Mouse (Mus musculus) neural tube, embryonic 12.5 days (tissue): ENCODE results near the gene Eif4e2. TPM values are rescaled to one million over a fixed set of nuclear protein-coding genes. Genes with fewer than 3 reads are reported as not detected.

Experiments used
- ATAC-seq: fragments of 200-750 bp; cut with Nextera tagmentation; 2 replicates; pipeline ENCODE4 v1.8.0; 2017; ENCODE audit warnings: low read depth, mild to moderate bottlenecking, moderate TSS enrichment, moderate library complexity; ENCODE audit not compliant: low FRiP score
- H3K27ac ChIP-seq: fragments of 300-500 bp; sonication (generic); 2 replicates; pipeline ENCODE4 v1.5.1; 2016
- H3K27me3 ChIP-seq: fragments of 300-500 bp; sonication (generic); replicated peaks from 2 replicates; pipeline ENCODE4 v1.6.1; 2016; ENCODE audit warnings: mild to moderate bottlenecking
- H3K36me3 ChIP-seq: fragments of 300-500 bp; sonication (generic); 2 replicates; pipeline ENCODE4 v1.6.1; 2016; ENCODE audit warnings: mild to moderate bottlenecking
- H3K4me1 ChIP-seq: fragments of 300-500 bp; sonication (generic); 2 replicates; pipeline ENCODE4 v1.6.1; 2016
- H3K4me2 ChIP-seq: fragments of 300-500 bp; sonication (generic); replicated peaks from 2 replicates; pipeline ENCODE4 v1.6.1; 2016; ENCODE audit warnings: mild to moderate bottlenecking
- H3K4me3 ChIP-seq: fragments of 300-500 bp; sonication (generic); 2 replicates; pipeline ENCODE4 v1.5.1; 2016
- H3K9ac ChIP-seq: fragments of 300-500 bp; sonication (generic); 2 replicates; pipeline ENCODE4 v1.6.1; 2016; ENCODE audit warnings: mild to moderate bottlenecking
- H3K9me3 ChIP-seq: fragments of 300-500 bp; sonication (generic); 2 replicates; pipeline ENCODE4 v1.6.1; 2016; ENCODE audit warnings: mild to moderate bottlenecking
- WGBS: fragments of 180-500 bp; shearing (Covaris S2); methylation state at CpG from one replicate; pipeline ENCODE4 v1.1.7; 2016; 5-methylcytosine and 5-hydroxymethylcytosine counted together
- polyA plus RNA-seq: library from polyadenylated mRNA; unstranded; fragments of >200 nt; fragmentation: Nextera tagmentation; extraction: Ambion mirVana; gene quantifications from 2 replicates; pipeline ENCODE4 v1.2.1, GENCODE M21; 2016

Gene Eif4e2
- polyA plus RNA-seq, 1 experiment from 2014 or later = 150 TPM

DNA sequence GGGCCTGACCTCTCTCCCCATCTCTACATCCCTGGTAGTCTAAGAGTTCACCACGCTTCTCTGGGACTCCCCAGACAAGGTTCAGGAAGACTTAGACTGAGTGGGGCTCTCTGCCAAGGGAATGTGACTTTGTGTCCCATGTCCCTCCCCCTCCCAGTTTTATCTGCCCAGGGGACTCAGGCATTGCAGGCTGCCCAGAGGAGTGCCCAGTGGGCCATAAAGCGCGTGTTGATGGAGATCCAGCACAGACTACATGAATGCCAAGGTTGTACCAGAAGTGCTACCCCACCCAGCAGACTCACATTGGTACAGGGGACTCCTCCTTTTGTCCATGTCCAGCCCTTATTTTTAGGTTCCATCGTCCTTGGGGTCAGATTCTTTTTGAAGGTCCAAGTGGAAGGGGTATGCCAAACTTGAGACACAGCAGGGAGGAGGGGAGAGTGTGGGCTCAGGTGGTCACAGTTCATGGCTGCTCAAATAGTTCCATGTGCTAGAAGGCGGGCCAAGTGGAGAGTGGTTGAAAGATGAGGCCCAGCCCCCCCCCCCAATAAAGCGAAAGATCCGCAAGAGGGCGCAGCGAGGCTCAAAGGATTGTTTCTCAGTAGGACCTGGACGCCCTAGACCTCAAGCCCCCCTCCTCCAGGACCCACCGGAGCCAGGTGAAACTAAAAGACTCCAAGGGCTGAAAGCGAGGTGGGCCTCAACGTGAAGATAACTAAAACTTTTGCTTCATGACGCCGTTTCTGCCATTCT, 29.5 kb upstream of the Eif4e2 start:
- Histone ChIP-seq H3K4me1 (peaks cover 17% of the 10 kb centered on the region), H3K27ac (no peak overlapping the region), H3K9me3 (no peaks in the 10 kb centered on the region), H3K9ac (no peak overlapping the region), H3K4me3 (no peak overlapping the region), H3K36me3 (no peaks in the 10 kb centered on the region), H3K4me2 (peak overlapping the region; percentile 46), H3K27me3 (peaks cover 64% of the 10 kb centered on the region)
- WGBS = 33% methylated on average over 15 of the region's 15 CpGs
- ATAC-seq = no peak

DNA sequence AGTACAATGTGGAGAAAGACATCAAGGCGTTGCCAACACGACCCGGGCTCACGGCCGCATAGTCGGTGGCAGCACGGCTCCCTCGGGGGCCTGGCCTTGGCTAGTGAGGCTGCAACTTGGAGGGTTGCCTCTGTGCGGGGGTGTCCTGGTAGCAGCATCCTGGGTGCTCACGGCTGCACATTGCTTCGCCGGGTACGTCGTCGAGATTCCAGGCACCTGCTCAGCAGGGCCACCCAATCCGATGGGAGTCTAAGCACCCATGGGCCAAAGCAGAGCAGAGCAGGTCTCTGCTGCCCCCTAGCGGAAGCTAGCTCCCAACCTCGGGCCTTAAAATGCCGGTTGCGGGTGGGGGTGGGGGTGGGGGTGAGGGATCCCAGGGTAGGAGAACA, 29.0 kb upstream of the Eif4e2 start:
- 11% methylated on average over 20 of the region's 20 CpGs for WGBS
- H3K27ac ChIP-seq = no peak overlapping the region
- peaks cover 64% of the 10 kb centered on the region for H3K27me3 ChIP-seq
- H3K36me3 ChIP-seq = no peaks in the 10 kb centered on the region
- H3K9ac ChIP-seq = no peak overlapping the region
- ATAC-seq = peak; percentile 26; the same call in 1 of the 2 replicates
- no peak overlapping the region for H3K4me3 ChIP-seq
- peaks cover 17% of the 10 kb centered on the region for H3K4me1 ChIP-seq
- peak overlapping the region; percentile 46 for H3K4me2 ChIP-seq
- H3K9me3 ChIP-seq = no peaks in the 10 kb centered on the region

DNA sequence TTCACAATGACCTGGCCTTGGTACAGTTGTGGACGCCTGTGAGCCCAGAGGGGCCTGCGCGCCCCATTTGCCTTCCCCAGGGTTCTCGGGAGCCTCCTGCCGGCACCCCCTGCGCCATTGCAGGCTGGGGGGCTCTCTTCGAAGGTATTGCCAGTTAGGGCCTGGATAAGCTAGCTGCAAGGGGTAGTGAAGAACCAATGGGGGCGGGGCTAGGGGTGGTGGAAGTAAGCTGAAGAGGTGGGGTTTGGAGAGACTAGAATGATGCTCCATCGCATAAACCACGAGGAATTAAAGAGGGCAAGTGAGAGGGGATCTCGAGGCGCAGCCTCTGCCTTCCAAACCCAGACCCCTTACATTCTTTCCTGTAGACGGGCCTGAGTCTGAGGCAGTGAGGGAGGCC, 28.2 kb upstream of the Eif4e2 start:
- Histone ChIP-seq H3K27me3 (peaks cover 64% of the 10 kb centered on the region), H3K27ac (no peak overlapping the region), H3K9me3 (no peaks in the 10 kb centered on the region), H3K36me3 (no peaks in the 10 kb centered on the region), H3K4me3 (no peak overlapping the region), H3K4me1 (peaks cover 17% of the 10 kb centered on the region), H3K9ac (no peak overlapping the region), H3K4me2 (peak overlapping the region; percentile 46)
- WGBS = 10% methylated on average over 13 of the region's 13 CpGs
- no peak for ATAC-seq

DNA sequence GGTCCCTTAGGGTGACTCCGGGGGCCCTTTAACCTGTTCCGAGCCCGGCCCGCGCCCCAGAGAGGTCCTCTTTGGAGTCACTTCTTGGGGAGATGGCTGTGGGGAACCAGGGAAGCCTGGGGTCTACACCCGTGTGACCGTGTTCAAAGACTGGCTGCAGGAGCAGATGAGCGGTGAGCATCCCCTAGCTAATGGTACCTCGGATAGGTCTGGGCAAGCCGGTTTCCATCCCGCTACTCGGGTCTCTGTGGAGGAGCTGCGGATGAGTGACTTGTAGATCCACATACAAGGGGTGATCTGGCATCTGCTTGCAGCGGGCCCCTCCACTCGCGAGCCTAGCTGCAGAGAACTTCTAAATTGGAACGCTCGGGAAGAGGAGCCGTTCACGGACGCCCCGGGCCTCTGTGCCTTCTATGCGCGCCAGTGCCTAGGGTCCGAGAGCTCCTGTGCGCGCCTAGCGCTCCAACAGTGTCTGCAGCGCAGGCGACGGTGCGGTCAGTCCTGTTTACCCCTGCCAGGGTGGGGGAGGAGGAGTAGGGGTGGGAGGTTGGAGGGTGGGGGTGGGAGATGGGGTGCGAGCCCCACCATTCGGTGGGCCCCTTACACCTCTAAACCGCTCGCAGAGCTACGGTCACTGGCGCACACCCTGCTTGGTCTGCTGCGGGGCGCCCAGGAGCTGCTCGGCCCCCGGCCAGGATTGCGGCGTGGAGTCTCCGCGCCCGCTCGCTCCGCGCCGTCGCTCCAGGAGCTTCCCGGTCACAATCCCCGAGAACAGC, 27.3 kb upstream of the Eif4e2 start:
- H3K4me2 ChIP-seq = peak overlapping the region; percentile 93
- WGBS = 2% methylated on average over 54 of the region's 54 CpGs
- peak; percentile 42 for ATAC-seq
- H3K4me3 ChIP-seq = peak overlapping the region; percentile 44
- H3K9ac ChIP-seq = peak overlapping the region; percentile 55; the same call in 1 of the 2 replicates
- no peaks in the 10 kb centered on the region for H3K36me3 ChIP-seq
- peaks cover 17% of the 10 kb centered on the region for H3K4me1 ChIP-seq
- H3K27me3 ChIP-seq = peaks cover 64% of the 10 kb centered on the region
- H3K27ac ChIP-seq = no peak overlapping the region
- H3K9me3 ChIP-seq = no peaks in the 10 kb centered on the region

DNA sequence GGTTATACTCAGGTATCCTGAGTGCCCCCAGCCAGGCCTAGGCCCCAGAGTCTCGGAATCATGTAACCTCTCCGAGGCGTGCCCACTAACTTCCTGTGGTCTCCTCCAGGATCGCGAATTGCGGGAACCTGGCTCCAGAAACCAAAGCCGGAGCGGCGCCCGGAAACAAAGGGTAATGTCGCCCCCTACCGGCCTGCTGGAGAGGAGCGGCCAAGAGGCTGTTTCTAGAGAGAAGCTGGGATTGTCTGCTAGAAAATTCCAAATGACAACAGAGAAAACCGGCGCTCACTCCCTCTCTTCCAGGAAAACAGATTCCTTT, 26.7 kb upstream of the Eif4e2 start:
- peak overlapping the region; percentile 93 for H3K4me2 ChIP-seq
- peak overlapping the region; percentile 44 for H3K4me3 ChIP-seq
- H3K4me1 ChIP-seq = peaks cover 17% of the 10 kb centered on the region
- H3K36me3 ChIP-seq = no peaks in the 10 kb centered on the region
- no peaks in the 10 kb centered on the region for H3K9me3 ChIP-seq
- WGBS = 1% methylated on average over 15 of the region's 15 CpGs
- H3K27me3 ChIP-seq = peaks cover 59% of the 10 kb centered on the region
- H3K27ac ChIP-seq = no peak overlapping the region
- ATAC-seq = peak; percentile 23; the same call in 1 of the 2 replicates
- H3K9ac ChIP-seq = peak overlapping the region; percentile 55; the same call in 1 of the 2 replicates

DNA sequence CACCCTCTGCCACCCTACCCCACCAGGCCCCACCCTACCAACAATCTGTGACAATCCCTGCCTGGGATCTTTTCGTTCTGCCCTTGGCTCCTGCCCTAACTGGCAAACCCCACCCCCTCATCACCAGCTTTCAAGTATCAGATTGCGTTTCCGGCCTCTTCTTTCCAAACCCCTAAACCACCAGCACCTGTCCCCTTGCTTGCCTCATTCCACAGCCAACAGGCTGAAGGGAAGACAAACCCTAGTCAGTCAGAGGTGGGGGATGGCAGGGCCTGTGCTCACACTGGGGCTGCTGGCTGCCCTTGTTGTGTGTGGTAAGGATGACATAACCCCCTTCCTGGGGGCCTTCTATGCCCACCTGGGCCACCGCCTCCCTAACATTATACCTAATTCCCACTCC, 23.3 kb upstream of the Eif4e2 start, which contains the start of gene Chrnd:
Chrnd (plus strand) TSS at position 179 of the 400 bp plus-strand sequence.
- Histone ChIP-seq H3K9me3 (no peaks in the 10 kb centered on the region), H3K27me3 (peaks cover 27% of the 10 kb centered on the region), H3K27ac (no peak within 1 kb of the TSS), H3K4me1 (peaks cover 13% of the 10 kb centered on the region), H3K9ac (no peak within 1 kb of the TSS), H3K4me3 (no peak within 1 kb of the TSS), H3K4me2 (no peak within 1 kb of the TSS), H3K36me3 (no peaks in the 10 kb centered on the region)
- no peak for ATAC-seq
- 37% methylated on average over 4 of the region's 4 CpGs for WGBS

DNA sequence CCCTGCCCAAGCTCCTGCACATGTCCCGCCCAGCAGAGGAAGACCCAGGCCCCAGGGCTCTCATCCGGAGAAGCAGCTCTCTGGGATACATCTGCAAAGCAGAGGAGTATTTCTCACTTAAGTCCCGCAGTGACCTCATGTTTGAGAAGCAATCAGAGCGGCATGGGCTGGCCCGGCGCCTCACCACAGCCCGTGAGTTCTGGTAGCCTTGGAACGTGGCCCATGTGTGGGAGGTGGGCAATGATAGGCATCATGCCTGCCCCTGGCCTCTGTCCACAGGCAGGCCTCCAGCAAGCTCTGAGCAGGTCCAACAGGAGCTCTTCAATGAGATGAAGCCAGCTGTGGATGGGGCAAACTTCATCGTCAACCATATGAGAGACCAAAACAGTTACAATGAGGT, 16.4 kb upstream of the Eif4e2 start:
- Histone ChIP-seq H3K4me1 (no peaks in the 10 kb centered on the region), H3K27me3 (no peaks in the 10 kb centered on the region), H3K36me3 (no peaks in the 10 kb centered on the region), H3K9me3 (no peaks in the 10 kb centered on the region), H3K27ac (no peak overlapping the region), H3K4me3 (no peak overlapping the region), H3K9ac (no peak overlapping the region), H3K4me2 (no peak overlapping the region)
- 87% methylated on average over 9 of the region's 9 CpGs for WGBS
- ATAC-seq = no peak

DNA sequence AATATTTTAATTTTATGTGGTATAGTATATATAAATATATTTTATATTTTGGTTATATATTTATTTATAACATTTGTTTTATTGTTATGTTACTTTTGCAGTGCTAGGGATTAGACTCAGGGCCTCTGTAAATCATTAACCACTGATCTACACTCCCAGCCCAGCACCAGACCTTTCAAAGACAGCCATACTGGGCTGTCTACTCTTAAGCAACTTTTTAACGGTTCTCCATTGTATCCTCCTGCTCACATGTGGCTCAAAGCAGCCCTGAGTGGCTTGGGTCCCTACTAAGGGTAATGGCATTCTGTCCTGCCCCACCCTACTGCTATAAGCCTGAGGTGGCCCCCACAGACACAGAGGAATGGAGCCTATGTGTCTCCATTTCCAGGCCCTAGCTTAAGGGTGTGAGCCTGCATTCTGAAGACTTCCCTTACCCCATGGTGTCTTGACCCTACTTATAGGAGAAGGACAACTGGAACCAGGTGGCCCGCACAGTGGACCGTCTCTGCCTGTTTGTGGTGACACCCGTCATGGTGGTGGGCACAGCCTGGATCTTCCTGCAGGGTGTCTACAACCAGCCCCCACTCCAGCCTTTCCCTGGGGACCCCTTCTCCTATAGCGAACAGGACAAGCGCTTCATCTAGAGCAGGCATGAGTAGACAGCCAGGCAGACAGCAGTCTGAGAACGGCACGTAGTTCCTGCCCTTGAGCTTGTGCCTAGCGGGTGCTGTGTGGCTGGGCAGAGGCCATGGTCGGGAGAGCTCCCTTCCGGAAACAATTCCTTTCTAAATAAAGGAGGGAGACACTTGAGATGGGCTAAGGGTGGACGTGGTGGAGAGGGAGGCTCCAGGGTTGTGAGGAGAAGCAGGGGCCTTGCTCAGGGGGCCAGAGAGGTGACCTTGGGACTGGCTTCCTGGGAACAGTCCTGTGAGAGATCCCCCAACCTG, 15.3 kb upstream of the Eif4e2 start:
- ATAC-seq = no peak
- WGBS = 83% methylated on average over 12 of the region's 12 CpGs
- no peaks in the 10 kb centered on the region for H3K4me1 ChIP-seq
- H3K9me3 ChIP-seq = no peaks in the 10 kb centered on the region
- H3K27ac ChIP-seq = no peak overlapping the region
- no peaks in the 10 kb centered on the region for H3K36me3 ChIP-seq
- no peak overlapping the region for H3K9ac ChIP-seq
- H3K4me2 ChIP-seq = no peak overlapping the region
- H3K4me3 ChIP-seq = no peak overlapping the region
- H3K27me3 ChIP-seq = no peaks in the 10 kb centered on the region

DNA sequence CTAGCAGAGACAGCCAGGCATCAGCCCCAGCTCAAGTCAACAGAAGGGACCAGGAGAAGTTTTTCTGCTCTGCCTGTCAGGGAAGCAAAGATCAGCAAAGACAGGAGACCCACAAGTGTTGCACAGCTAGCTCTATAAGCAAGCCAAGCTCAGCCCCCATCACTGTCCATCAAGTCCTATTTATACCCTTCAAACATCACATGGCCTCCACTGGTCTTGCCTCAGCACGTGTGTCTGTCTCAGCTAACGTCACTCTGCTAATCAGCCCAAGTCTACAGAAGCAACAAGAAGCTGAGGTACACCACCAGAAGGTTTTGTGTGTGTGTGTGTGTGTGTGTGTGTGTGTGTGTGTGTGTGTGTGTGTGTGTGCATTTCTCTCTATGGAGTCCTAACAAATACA, 12.9 kb upstream of the Eif4e2 start:
- no peaks in the 10 kb centered on the region for H3K36me3 ChIP-seq
- H3K4me1 ChIP-seq = no peaks in the 10 kb centered on the region
- no peak for ATAC-seq
- no peak overlapping the region for H3K4me2 ChIP-seq
- no peak overlapping the region for H3K9ac ChIP-seq
- 0 out of 2 replicates have a peak, but pooled peaks cover 5% of the 10 kb centered on the region for H3K27me3 ChIP-seq
- H3K4me3 ChIP-seq = no peak overlapping the region
- H3K9me3 ChIP-seq = no peaks in the 10 kb centered on the region
- 75% methylated on average over 2 of the region's 2 CpGs for WGBS
- no peak overlapping the region for H3K27ac ChIP-seq

DNA sequence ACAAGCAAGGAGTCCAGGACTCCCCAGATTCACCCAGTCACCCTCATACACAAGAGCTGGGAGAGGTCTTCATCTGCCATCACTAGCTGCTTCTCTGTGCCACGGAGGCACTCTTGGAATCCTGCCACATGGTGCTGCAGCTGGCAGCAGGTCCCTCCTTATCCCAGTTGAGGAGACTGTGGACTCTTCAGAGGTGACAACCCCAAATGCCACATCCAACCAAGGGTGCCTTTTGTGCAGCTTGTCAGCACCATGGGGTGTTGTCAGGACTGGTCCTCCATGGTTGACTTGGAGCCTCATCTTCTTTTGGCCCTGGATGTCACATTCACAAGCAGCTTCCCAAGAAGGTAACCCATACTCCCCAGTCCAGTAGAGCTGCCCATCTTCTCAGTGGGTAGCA, 11.9 kb upstream of the Eif4e2 start:
- Histone ChIP-seq H3K9me3 (no peaks in the 10 kb centered on the region), H3K4me2 (no peak overlapping the region), H3K27ac (no peak overlapping the region), H3K4me1 (no peaks in the 10 kb centered on the region), H3K36me3 (no peaks in the 10 kb centered on the region), H3K4me3 (no peak overlapping the region), H3K27me3 (0 out of 2 replicates have a peak, but pooled peaks cover 7% of the 10 kb centered on the region), H3K9ac (no peak overlapping the region)
- ATAC-seq = no peak
- WGBS = 50% methylated on average over 1 of the region's 1 CpGs

DNA sequence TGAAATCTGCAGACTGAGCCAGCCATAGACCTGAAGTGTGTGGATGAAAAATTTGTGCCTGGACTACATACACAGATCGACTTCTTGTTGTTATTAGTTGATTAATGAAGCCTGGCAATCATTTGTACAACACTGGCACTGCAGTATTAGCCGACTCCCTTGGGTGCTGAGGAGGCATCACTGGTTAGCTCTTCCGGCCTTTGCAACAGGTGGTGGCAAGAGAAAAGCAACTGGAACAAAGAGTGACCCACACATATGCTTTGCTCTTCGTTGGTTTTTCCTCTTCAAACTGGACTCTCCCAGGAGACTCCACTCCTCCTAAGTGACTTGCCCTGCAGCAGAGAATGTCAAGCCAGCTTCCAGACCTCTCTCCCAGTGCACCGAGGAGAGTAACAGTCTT, 9.9 kb upstream of the Eif4e2 start:
- ATAC-seq = no peak
- no peak overlapping the region for H3K4me3 ChIP-seq
- H3K36me3 ChIP-seq = no peaks in the 10 kb centered on the region
- H3K9ac ChIP-seq = no peak overlapping the region
- 0 out of 2 replicates have a peak, but pooled peaks cover 15% of the 10 kb centered on the region for H3K27me3 ChIP-seq
- H3K4me1 ChIP-seq = no peaks in the 10 kb centered on the region
- no peaks in the 10 kb centered on the region for H3K9me3 ChIP-seq
- WGBS = 84% methylated on average over 5 of the region's 5 CpGs
- no peak overlapping the region for H3K27ac ChIP-seq
- no peak overlapping the region for H3K4me2 ChIP-seq

DNA sequence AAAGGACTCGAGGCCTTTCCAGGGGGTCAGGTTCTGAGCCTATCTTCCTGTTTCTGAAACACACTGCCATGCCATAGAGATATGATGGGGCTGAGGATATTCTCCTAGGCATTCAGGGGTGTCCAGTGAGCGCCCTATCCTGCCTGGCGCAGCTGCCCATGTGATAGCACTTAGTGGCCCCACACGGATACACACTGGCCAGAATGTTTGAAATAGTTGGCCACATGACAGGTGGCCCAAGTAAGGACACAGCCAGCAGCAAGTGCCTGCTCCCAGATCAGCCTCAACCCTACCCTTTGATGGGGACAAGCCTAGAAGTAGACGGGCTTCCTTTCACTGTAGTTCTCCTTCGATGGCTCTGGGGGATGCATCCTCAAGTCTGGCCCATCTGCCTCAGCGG, 9.2 kb upstream of the Eif4e2 start, which contains the start of gene Chrng:
Chrng (plus strand) TSS at position 193 of the 400 bp plus-strand sequence.
- Histone ChIP-seq H3K4me3 (no peak within 1 kb of the TSS), H3K36me3 (no peaks in the 10 kb centered on the region), H3K4me1 (no peaks in the 10 kb centered on the region), H3K27me3 (0 out of 2 replicates have a peak, but pooled peaks cover 15% of the 10 kb centered on the region), H3K4me2 (no peak within 1 kb of the TSS), H3K9ac (no peak within 1 kb of the TSS), H3K9me3 (no peaks in the 10 kb centered on the region), H3K27ac (no peak within 1 kb of the TSS)
- ATAC-seq = no peak
- 88% methylated on average over 7 of the region's 7 CpGs for WGBS
